Mouse (Mus musculus): ENCODE measurements around the gene Mrm1. TPM values are rescaled to one million over a fixed set of nuclear protein-coding genes. Genes with fewer than 3 reads are reported as not detected.

Mrm1 gene
- polyA plus RNA-seq, 1 experiment from 2014 or later, result 13.9 TPM

DNA sequence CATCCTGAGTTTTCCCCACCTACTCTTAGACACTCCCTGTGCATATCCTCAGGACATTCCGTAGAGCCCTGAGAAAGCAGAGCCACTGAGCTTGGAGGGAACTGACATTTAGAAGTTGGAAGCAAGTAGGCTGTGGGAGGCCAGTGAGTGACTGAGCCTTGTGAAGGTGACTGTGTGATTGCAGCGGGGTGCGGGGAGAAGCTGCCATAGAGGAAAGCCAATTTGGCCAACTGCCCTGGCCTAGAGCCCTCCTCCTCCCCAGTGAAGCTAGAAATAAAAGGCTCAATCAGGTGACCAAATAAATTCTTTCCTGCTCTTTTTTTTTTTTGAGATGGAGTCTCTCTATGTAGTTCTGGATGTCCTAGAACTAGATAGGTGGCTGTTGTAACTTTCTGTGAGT, 6.9 kb upstream of the Mrm1 start:
- Histone ChIP-seq H3K27ac (no peak overlapping the region), H3K9me3 (no peaks in the 10 kb centered on the region), H3K4me1 (replicated peaks) (peaks cover 28% of the 10 kb centered on the region), H3K36me3 (peaks cover 38% of the 10 kb centered on the region), H3K4me3 (no peak overlapping the region), H3K27me3 (ENCODE audit: insufficient read depth, poor library complexity, severe bottlenecking) (no peaks in the 10 kb centered on the region)
- DNase-seq (ENCODE audit: low spot score), result no peak
- 80% methylated on average over 3 of the region's 3 CpGs for WGBS

DNA sequence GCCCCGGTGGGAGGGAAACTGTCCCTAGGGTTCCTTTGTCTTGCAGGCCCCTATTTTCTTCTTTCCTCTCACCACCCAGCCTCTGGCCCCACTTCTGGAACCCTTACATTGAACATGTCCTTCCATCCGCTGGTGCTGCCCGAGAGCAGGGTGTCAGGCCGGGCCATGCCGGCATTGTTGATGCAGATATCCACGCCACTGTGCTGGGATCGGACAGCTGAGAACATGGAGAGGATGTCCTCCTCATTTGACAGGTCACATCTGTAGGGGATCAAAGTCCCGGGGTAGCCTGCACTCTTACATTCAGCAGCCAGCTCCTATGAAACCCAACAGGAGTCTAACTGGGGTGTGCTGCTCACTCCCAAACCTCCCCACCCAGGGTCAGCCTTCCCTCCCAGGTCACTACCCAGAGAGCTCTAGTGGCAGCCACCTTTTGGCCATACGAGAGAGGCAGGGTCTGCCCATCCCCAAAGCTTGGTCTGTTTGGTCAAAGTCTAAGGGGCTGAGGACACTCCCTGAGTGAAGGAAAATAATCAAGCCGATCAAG, 6.0 kb upstream of the Mrm1 start:
- DNase-seq (ENCODE audit: low spot score), result no peak
- Histone ChIP-seq H3K9me3 (no peaks in the 10 kb centered on the region), H3K4me3 (no peak overlapping the region), H3K36me3 (peaks cover 31% of the 10 kb centered on the region), H3K27me3 (ENCODE audit: insufficient read depth, poor library complexity, severe bottlenecking) (no peaks in the 10 kb centered on the region), H3K27ac (no peak overlapping the region; the same call in 1 of the 2 replicates), H3K4me1 (replicated peaks) (peaks cover 28% of the 10 kb centered on the region)
- 93% methylated on average over 10 of the region's 10 CpGs for WGBS

DNA sequence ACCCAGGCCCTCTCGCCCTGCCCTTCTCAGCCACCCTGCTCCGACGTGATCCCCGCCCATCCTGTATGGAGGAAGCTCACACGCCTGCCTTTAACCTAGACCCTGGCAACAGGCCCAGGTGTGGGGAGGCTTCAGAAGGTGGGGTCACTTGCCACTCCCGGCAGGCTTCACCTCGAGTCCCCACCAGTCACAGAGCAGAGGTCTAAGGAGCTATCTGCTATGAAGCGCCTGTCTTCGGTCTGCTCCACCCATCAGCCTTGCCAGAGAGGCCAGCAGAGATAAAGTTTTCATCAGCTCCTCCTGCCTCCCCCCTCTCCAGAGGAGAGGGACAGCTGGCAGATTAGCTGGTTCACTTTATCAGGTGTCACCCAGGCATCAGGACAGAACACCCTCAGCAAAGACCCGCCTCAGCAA, 4.2 kb upstream of the Mrm1 start:
- Histone ChIP-seq H3K36me3 (peaks cover 24% of the 10 kb centered on the region; the same call in 1 of the 2 replicates), H3K9me3 (no peaks in the 10 kb centered on the region), H3K4me3 (peak overlapping the region; percentile 3; the same call in 1 of the 2 replicates), H3K4me1 (replicated peaks) (peaks cover 28% of the 10 kb centered on the region), H3K27me3 (ENCODE audit: insufficient read depth, poor library complexity, severe bottlenecking) (no peaks in the 10 kb centered on the region), H3K27ac (no peak overlapping the region)
- WGBS, result 72% methylated on average over 10 of the region's 10 CpGs
- DNase-seq (ENCODE audit: low spot score), result no peak

DNA sequence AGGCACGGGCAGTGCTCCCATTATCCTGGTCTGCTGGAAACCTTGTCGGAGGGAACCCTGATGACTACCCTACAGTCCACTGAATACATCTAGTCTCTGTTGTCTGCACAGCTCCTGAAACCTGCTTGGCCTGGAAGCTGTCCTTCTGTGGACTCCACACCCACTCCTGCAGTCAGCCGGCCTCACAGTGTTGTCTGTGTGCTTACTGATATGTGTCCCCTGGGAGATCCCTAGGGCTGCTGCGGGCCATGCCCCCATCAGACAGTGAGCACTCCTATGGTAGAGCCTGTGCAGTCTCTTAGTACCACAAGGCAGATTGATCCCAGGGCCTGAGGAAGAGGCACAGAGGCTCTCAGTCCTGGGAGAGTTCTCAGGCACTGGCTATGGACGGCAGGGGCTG, 3.2 kb upstream of the Mrm1 start:
- peaks cover 24% of the 10 kb centered on the region for H3K4me1 ChIP-seq (replicated peaks)
- no peaks in the 10 kb centered on the region for H3K27me3 ChIP-seq (ENCODE audit: insufficient read depth, poor library complexity, severe bottlenecking)
- peaks cover 24% of the 10 kb centered on the region; the same call in 1 of the 2 replicates for H3K36me3 ChIP-seq
- 84% methylated on average over 5 of the region's 5 CpGs for WGBS
- no peak overlapping the region for H3K4me3 ChIP-seq
- no peak for DNase-seq (ENCODE audit: low spot score)
- H3K27ac ChIP-seq, result peak overlapping the region; percentile 64
- H3K9me3 ChIP-seq, result no peaks in the 10 kb centered on the region

DNA sequence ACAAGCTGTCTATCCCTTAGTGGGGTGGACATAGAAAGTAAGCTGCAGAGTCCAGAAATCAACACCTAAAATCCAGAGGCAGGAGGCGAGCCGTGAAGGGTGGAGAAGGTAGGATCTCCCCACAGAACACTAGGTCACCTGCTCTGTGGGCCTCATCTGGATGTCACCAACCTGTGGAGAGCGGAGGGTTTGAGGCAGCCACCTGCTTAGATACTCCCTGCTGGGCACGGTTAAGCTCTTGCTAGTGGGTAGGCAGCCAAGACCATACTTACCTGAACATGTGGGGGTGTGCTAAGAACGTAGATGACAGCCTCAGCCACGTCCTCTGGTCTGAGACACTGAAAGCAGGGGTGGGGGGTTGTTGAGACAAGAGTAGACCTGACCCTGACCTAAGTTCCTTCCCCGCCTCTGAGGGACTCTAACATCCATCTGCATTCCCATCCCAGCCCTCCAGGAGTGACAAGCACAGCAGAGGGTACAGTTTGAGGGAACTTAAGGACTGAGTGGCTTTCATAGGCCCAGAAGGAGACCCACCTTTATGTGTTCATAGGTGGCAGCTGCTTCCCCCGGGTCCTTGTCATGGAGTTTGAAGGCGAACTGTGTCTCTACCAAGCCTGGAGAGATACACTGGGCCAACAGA, 1.9 kb upstream of the Mrm1 start:
- no peaks in the 10 kb centered on the region for H3K9me3 ChIP-seq
- WGBS, result 86% methylated on average over 9 of the region's 9 CpGs

DNA sequence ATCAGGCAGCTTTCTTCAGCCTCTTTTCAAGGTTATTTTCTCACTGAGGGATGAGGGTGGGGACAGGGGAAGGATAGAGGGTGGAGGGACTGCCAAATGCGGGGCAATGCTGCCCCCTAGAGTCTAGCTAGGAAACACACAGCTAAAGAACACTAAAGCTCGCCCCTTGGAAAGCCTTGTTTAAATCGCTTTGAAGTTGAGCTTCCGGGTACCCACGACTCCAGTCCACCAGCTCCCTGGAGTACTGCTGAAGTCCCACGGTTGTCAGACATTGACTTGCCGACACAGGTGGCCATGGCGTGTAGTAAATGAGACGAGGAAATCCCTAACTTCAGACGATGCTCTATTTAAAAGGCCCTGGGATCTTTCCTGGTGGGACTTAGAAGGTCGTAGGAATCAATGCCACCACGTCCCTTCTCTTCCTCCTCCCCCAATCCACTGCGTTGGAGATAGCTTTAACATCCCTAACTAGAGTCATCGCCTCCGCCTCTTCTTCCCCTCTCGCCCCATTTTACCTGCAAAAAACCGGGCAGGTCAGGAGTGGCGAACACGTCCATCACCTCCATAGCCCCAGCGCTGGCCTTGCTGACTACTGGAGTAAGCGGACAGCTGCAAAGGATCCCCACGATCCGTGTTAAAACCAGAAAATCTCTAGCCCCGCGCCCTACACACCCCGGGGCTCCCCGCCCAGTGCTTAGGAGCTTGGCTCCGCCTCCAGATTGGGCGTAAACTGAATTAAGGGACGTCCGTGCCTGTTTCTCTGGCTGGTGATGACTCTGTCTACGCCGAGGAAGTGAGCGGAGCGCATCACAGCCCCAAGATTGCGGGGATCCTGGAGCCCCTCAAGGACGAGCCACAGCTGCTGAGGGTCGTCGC, 992 bp downstream of the Mrm1 start:
- under 1% methylated on average over 39 of the region's 39 CpGs for WGBS
- H3K27ac ChIP-seq, result peak overlapping the region; percentile 86
- no peaks in the 10 kb centered on the region for H3K9me3 ChIP-seq
- H3K27me3 ChIP-seq (ENCODE audit: insufficient read depth, poor library complexity, severe bottlenecking), result no peaks in the 10 kb centered on the region
- H3K4me3 ChIP-seq, result peak overlapping the region; percentile 74
- H3K4me1 ChIP-seq (replicated peaks), result peaks cover 30% of the 10 kb centered on the region
- peaks cover 21% of the 10 kb centered on the region; the same call in 1 of the 2 replicates for H3K36me3 ChIP-seq
- DNase-seq (ENCODE audit: low spot score), result peak; percentile 66

More for the DNA sequence above, 1.9 kb upstream of the Mrm1 start:
- DNase-seq (ENCODE audit: low spot score), result no peak
- peaks cover 24% of the 10 kb centered on the region for H3K4me1 ChIP-seq (replicated peaks)
- H3K36me3 ChIP-seq, result peaks cover 24% of the 10 kb centered on the region; the same call in 1 of the 2 replicates
- H3K27ac ChIP-seq, result 0 out of 2 replicates have a peak overlapping the region, but pooled peaks have one; percentile 2
- no peaks in the 10 kb centered on the region for H3K27me3 ChIP-seq (ENCODE audit: insufficient read depth, poor library complexity, severe bottlenecking)
- no peak overlapping the region for H3K4me3 ChIP-seq

DNA sequence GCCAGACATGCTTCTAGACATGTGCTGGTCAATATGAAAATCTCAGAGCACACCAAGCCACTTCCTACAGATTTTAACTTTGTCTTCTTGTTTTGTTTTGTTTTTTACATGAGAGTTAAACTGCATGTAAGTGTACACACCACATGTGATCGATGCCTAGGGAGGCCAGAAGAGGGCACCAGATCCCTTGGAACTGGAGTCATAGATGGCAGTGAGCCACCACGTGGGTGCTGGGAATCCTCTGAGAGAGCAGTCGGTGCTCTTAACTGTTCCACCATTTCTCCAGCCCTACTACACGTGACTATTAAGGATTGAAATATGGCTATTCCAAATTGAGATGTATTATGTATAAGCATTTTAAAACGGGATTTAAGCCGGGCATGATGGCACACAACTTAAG, 2.0 kb downstream of the Mrm1 start:
- DNase-seq (ENCODE audit: low spot score), result no peak
- no peak overlapping the region for H3K4me3 ChIP-seq
- peaks cover 16% of the 10 kb centered on the region; the same call in 1 of the 2 replicates for H3K36me3 ChIP-seq
- no peaks in the 10 kb centered on the region for H3K27me3 ChIP-seq (ENCODE audit: insufficient read depth, poor library complexity, severe bottlenecking)
- WGBS, result 83% methylated on average over 6 of the region's 6 CpGs
- no peaks in the 10 kb centered on the region for H3K9me3 ChIP-seq
- H3K27ac ChIP-seq, result no peak overlapping the region
- peaks cover 27% of the 10 kb centered on the region for H3K4me1 ChIP-seq (replicated peaks)

DNA sequence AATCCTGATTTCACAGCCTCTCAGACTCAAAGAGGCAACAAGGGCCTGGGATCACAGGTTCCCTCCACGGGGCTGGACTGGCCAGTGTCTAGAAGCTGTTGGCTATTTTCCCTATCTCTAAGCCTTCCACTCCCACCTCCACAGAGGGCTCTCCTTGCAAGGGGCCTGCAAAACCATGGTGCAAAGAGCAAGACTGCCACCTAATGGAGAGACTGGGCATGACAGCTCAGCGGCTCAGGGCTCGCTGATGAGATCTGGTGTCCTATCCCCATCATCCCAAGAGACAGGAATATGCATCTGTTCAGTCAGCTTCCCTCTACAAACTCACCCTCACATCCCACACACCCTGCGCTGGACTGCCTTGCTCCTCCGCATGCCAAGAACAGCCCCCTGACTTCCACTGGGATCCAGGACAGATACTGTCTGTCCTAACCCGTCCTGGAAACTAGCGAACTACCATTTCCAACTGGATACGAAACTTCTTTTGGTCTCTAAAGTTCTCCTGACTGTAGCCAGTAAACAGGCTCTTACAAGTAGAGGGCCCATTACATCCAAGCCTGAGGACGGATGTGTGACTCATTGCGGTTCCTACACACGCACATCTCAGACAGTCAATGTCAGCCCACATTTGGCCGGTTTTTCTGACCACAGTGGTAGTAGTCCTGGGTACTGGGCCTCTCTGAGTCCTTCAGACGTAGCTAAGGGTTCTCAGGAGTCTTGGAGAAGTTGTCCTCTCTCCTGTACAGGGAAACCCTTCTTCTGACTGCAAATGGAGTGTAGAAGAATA, 5.4 kb downstream of the Mrm1 start:
- WGBS, result 56% methylated on average over 13 of the region's 13 CpGs
- peak; percentile 87 for DNase-seq (ENCODE audit: low spot score)
- Histone ChIP-seq H3K36me3 (peaks cover 4% of the 10 kb centered on the region; the same call in 1 of the 2 replicates), H3K4me3 (no peak overlapping the region), H3K4me1 (replicated peaks) (peaks cover 19% of the 10 kb centered on the region; the same call in 1 of the 2 replicates), H3K27me3 (ENCODE audit: insufficient read depth, poor library complexity, severe bottlenecking) (no peaks in the 10 kb centered on the region), H3K9me3 (no peaks in the 10 kb centered on the region), H3K27ac (no peak overlapping the region)

DNA sequence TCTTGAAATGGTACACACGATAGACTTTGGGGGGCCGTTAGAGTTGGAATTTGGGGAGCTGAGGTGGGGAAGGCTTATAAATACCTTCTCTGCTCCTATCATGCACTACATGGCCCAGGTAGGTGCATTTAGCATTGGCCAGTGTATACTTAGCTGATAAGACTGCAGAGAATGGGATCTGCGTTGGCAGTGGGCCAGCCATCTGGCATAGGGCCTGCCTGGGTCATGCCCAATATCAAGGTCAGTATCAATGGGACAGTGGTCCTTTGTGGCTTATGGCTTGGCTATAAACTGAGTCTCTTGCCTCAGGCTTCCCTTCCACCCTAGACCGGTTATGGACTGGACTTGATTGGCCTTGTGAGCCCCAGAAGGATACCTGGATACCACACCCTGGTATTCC, 14.9 kb downstream of the Mrm1 start:
- Histone ChIP-seq H3K4me3 (no peak overlapping the region), H3K36me3 (no peaks in the 10 kb centered on the region), H3K27me3 (ENCODE audit: insufficient read depth, poor library complexity, severe bottlenecking) (0 out of 2 replicates have a peak, but pooled peaks cover 7% of the 10 kb centered on the region), H3K9me3 (no peaks in the 10 kb centered on the region), H3K27ac (no peak overlapping the region), H3K4me1 (replicated peaks) (0 out of 2 replicates have a peak, but pooled peaks cover 3% of the 10 kb centered on the region)
- WGBS, result 92% methylated on average over 4 of the region's 4 CpGs
- DNase-seq (ENCODE audit: low spot score), result no peak

DNA sequence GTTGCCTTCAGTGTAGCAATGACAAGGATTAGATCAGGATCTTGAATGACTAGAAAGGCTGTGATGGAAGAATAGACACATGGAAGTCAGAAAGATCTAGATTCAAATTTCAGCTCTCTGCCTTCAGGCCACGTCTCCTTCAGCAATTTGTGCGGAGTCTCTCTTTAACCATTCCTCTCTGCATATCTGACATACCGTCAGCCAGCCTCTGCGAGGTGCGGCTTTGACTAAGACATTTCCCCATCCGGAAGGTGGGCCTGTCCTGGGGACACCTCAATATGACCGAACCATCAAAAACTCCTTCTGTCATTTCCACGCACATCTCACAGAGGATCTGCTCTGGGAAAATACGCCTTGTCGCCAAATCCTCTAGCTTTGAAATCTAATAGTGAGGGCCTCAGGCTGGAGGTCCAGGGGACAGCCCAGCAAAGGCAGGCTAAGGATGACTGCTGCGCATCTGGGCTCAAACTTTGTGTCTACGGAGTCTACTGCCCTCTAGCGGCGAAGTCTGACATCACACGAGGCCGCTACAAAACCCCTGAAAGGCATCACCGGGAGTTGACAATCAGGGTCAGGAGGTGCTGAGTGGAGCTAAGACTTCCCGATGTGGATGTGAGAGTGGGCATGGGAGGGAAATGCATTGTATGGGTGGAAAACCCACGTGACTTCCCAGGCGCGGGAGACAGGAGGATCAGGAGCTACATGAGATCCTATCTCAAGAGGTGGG, 21.5 kb downstream of the Mrm1 start:
- WGBS, result 21% methylated on average over 21 of the region's 21 CpGs
- Histone ChIP-seq H3K27me3 (ENCODE audit: insufficient read depth, poor library complexity, severe bottlenecking) (peaks cover 35% of the 10 kb centered on the region), H3K4me1 (replicated peaks) (peaks cover 23% of the 10 kb centered on the region), H3K27ac (no peak overlapping the region), H3K9me3 (0 out of 2 replicates have a peak, but pooled peaks cover 5% of the 10 kb centered on the region), H3K4me3 (no peak overlapping the region), H3K36me3 (no peaks in the 10 kb centered on the region)
- peak; percentile 87 for DNase-seq (ENCODE audit: low spot score)

DNA sequence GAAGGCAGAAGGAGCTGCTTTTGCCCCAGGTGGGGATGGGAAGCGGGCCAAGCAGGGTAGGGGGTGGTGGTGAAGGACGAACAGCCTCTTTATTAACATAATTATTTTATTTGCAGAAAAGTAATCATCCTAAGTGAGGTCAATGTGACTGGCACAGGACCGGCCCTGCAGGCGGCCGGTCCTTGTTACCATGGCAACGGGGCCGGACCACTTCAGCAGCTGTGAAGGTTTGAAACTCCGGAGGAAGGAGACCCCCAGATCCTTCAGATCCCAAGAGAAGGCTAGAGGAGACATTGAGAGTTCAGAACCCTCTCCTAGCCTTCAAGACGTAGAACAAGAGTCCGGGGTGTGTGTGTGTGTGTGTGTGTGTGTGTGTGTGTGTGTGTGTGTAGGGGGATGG, 22.3 kb downstream of the Mrm1 start:
- peak; percentile 33 for DNase-seq (ENCODE audit: low spot score)
- Histone ChIP-seq H3K27ac (no peak overlapping the region), H3K4me3 (no peak overlapping the region), H3K9me3 (0 out of 2 replicates have a peak, but pooled peaks cover 5% of the 10 kb centered on the region), H3K27me3 (ENCODE audit: insufficient read depth, poor library complexity, severe bottlenecking) (peaks cover 42% of the 10 kb centered on the region), H3K4me1 (replicated peaks) (peaks cover 23% of the 10 kb centered on the region), H3K36me3 (no peaks in the 10 kb centered on the region)
- 43% methylated on average over 10 of the region's 10 CpGs for WGBS

All from hindbrain, embryonic 10.5 days (tissue).